Mouse (Mus musculus) hindbrain, embryonic 11.5 days (tissue): Measurements from ENCODE around the gene 2610318N02Rik. TPM values are rescaled to one million over a fixed set of nuclear protein-coding genes. Genes with fewer than 3 reads are reported as not detected.

Experiments used
- ATAC-seq: fragments of 200-750 bp; cut with Nextera tagmentation; 2 replicates; pipeline ENCODE4 v1.8.0; 2017; ENCODE audit warnings: mild to moderate bottlenecking, moderate TSS enrichment, moderate library complexity; ENCODE audit not compliant: low FRiP score
- DNase-seq: peaks from one replicate; pipeline ENCODE4 v3.0.0-alpha.2; 2015; ENCODE audit warnings: low spot score
- H3K27ac ChIP-seq: fragments of 300-500 bp; sonication (generic); 2 replicates; pipeline ENCODE4 v1.5.1; 2014; ENCODE audit warnings: mild to moderate bottlenecking, low read depth, low read length
- H3K27me3 ChIP-seq: fragments of 300-500 bp; sonication (generic); 2 replicates; pipeline ENCODE4 v1.6.1; 2014; ENCODE audit warnings: mild to moderate bottlenecking, low read length, moderate library complexity, mixed read lengths; ENCODE audit not compliant: control insufficient read depth, insufficient read depth
- H3K36me3 ChIP-seq: fragments of 300-500 bp; sonication (generic); 2 replicates; pipeline ENCODE4 v1.6.1; 2014; ENCODE audit warnings: mild to moderate bottlenecking, low read length, moderate library complexity, mixed read lengths; ENCODE audit not compliant: control insufficient read depth, insufficient read depth
- H3K4me1 ChIP-seq: fragments of 300-500 bp; sonication (generic); replicated peaks from 2 replicates; pipeline ENCODE4 v1.6.1; 2014; ENCODE audit warnings: low read length, mixed read lengths; ENCODE audit not compliant: control insufficient read depth, insufficient read depth
- H3K4me2 ChIP-seq: fragments of 300-500 bp; sonication (generic); replicated peaks from 2 replicates; pipeline ENCODE4 v1.6.1; 2014; ENCODE audit warnings: mild to moderate bottlenecking, low read depth, low read length
- H3K4me3 ChIP-seq: fragments of 300-500 bp; sonication (generic); 2 replicates; pipeline ENCODE4 v1.5.1; 2014; ENCODE audit warnings: low read depth, low read length
- H3K9ac ChIP-seq: fragments of 300-500 bp; sonication (generic); 2 replicates; pipeline ENCODE4 v1.6.1; 2014; ENCODE audit warnings: low read depth, low read length
- H3K9me3 ChIP-seq: fragments of 300-500 bp; sonication (generic); 2 replicates; pipeline ENCODE4 v1.6.1; 2016; ENCODE audit warnings: low read length; ENCODE audit not compliant: control insufficient read depth
- WGBS: fragments of 180-500 bp; shearing (Covaris S2); extraction: QIAGEN DNeasy Blood & Tissue Kit; methylation state at CpG from one replicate; pipeline ENCODE4 v1.1.7; 2014; 5-methylcytosine and 5-hydroxymethylcytosine counted together
- polyA plus RNA-seq: library from polyadenylated mRNA; unstranded; fragments of >200 nt; fragmentation: Nextera tagmentation; extraction: Ambion mirVana; gene quantifications from 2 replicates; pipeline ENCODE4 v1.2.1, GENCODE M21; 2014

Gene 2610318N02Rik
- polyA plus RNA-seq, 1 experiment from 2014 or later: 107 TPM

DNA sequence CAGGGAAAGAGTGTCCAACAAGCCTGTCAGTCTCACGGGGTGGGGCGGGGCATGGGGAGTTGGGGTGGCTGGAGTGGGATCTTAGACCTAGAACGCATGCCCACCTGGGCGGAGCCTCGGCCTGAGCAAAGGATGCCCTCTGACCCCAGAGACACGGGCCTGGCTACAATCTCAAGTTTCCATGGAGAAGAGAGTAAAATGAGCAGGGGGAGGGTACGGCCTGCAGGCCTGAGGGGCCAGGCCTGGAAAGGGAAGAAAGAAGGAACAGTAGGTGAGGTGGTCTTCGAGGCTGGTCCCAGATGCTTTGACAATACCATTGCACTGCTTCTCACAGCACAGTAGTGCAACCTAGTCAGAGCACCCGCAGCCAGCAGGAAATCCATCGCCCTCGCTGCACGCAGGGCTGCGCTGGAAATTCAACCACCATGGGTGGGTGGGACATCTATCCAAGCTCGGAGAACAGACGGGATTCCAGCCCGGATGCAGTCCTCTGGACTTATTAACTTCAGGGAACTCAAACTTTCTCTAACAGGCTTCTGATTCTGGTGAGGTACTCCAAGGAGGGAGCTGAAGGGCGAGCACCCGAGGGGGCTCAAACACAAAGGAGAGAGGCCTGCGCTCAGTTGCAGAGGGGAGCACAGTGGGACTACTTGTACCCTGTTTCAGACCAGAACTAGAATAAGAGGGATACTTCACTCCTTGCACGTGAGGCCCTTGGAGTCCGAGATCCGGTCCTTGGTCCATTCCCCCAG lies 672 bp downstream of the 2610318N02Rik start:
- WGBS: 2% methylated on average over 22 of the region's 22 CpGs
- ATAC-seq: peak; percentile 58
- peak overlapping the region; percentile 58 for H3K27ac ChIP-seq

GRCm38 (mm10) chr16:17121569-17121968 lies 3.4 kb downstream of the 2610318N02Rik start:
- WGBS: 45% methylated on average over 14 of the region's 14 CpGs
- H3K4me2 ChIP-seq: no peak overlapping the region
- H3K27ac ChIP-seq: 0 out of 2 replicates have a peak overlapping the region, but pooled peaks have one; percentile 7
- ATAC-seq (no peak), DNase-seq (peak; percentile 14)
- peaks cover 4% of the 10 kb centered on the region for H3K36me3 ChIP-seq
- H3K9me3 ChIP-seq: no peaks in the 10 kb centered on the region
- H3K4me1 ChIP-seq: no peaks in the 10 kb centered on the region; the same call in none of the 2 replicates
- no peaks in the 10 kb centered on the region for H3K27me3 ChIP-seq
- H3K9ac ChIP-seq: no peak overlapping the region
- H3K4me3 ChIP-seq: no peak overlapping the region

More for the DNA sequence above, 672 bp downstream of the 2610318N02Rik start:
- peak overlapping the region; percentile 80 for H3K4me2 ChIP-seq
- no peaks in the 10 kb centered on the region; the same call in none of the 2 replicates for H3K4me1 ChIP-seq
- peak overlapping the region; percentile 56 for H3K4me3 ChIP-seq
- no peaks in the 10 kb centered on the region for H3K27me3 ChIP-seq
- H3K36me3 ChIP-seq: peaks cover 4% of the 10 kb centered on the region; the same call in 1 of the 2 replicates
- peak overlapping the region; percentile 66 for H3K9ac ChIP-seq
- H3K9me3 ChIP-seq: no peaks in the 10 kb centered on the region
- DNase-seq: peak; percentile 77

DNA sequence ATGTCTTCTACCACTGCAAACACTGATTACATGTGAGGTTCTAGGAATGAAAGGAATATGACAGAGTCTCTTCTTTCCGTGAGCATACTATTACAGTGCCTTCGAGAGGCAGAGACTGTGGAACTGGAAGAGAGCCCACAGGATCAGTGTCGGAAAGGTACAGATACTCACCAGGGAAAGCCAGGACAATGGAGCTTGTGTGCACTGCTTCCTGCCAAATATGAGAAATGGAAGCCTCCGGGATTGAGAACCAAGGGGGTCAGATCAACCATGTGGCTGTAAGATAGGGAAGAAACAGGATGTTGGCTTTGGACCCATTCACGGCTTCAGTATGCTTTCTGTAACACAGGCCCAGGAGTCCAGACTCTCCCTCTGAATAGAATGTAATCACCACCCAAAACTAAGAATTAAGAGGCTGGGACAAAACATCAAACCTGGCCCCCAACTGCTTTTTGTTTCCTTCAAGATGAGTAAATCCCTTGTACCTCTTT lies 7.6 kb downstream of the 2610318N02Rik start:
- H3K4me2 ChIP-seq: no peak overlapping the region
- H3K36me3 ChIP-seq: peaks cover 11% of the 10 kb centered on the region
- H3K27ac ChIP-seq: no peak overlapping the region
- no peak overlapping the region for H3K4me3 ChIP-seq
- WGBS: 90% methylated on average over 5 of the region's 5 CpGs
- no peaks in the 10 kb centered on the region for H3K27me3 ChIP-seq
- H3K4me1 ChIP-seq: no peaks in the 10 kb centered on the region
- no peak for DNase-seq
- no peak overlapping the region for H3K9ac ChIP-seq
- no peak for ATAC-seq
- no peaks in the 10 kb centered on the region for H3K9me3 ChIP-seq

DNA sequence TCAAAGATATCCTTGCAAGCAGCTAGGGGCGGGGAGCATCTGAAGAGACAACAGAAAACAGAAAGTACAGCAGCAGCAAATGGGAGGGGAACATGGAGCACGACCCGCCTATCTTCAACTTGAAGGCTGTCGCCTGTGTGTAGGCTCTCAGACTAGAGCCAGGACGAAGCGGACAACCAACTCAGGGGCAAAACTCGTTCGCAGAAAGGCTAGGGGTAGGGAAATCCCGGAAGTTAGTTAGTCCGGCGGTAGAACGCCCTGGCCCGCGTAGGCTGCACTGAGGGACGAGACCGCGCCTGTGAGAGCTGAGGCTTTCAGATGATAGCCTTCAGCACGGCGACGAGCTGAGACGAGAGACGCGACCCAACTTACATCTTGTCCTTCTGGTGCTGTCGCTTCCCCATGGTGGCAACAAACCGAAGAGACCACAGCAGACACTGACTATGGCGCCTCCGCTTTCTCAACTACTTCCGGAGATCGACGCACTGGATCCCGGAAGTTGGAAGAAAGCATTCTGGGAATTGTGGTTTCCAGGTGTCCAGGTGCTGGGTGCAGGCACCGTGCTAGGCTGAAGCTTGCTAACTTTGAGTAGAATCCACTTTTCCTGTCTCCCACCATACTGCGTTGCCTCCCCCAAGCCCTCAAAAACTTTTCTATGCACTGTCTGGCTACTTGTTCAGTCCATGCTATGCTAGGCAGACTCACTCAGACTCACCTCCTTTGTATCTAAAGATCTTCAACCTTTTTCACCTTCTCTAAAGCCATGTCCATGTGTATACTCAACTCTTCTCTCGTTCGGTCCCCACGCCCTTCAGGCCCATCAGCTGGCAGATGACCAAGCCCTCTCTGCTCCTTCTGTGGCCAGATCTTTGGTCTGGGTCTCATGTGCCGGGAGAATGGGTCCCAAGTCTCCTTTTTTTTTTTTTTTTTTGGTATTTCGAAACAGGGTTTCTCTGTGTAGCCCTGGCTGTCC lies 13.9 kb downstream of the 2610318N02Rik start, which contains the start of gene Ppil2:
Gene Ppil2 (minus strand): TSS at position 487 of the 973 bp plus-strand sequence.
- Histone ChIP-seq H3K4me3 (peak within 1 kb of the TSS; percentile 90), H3K9me3 (no peaks in the 10 kb centered on the region), H3K9ac (peak within 1 kb of the TSS; percentile 79), H3K27me3 (no peaks in the 10 kb centered on the region), H3K4me1 (no peaks in the 10 kb centered on the region; the same call in 1 of the 2 replicates), H3K27ac (no peak within 1 kb of the TSS), H3K4me2 (peak within 1 kb of the TSS; percentile 41), H3K36me3 (peaks cover 7% of the 10 kb centered on the region; the same call in 1 of the 2 replicates)
- ATAC-seq (peak; percentile 90), DNase-seq (peak; percentile 83)
- WGBS: 9% methylated on average over 38 of the region's 38 CpGs

DNA sequence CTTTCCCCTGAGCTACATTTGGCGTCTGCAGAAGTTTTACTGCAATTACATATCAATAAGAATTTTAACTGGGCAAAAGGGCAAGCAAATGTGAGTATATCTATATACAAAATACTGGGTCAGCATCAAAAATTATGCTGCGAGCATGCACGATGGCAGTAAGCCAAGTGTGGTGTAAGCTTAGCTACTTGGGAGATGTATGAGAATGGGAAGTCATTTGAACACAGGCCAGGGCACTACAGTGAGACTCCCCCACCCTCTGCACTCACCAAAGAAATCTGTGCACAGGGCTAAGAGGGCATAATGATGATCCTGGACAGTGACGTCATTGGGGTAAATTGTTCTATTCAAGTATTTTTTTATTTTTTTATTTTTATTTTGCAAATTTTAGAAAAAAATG lies 20.4 kb downstream of the 2610318N02Rik start:
- Histone ChIP-seq H3K4me2 (no peak overlapping the region), H3K4me3 (no peak overlapping the region), H3K36me3 (peaks cover 9% of the 10 kb centered on the region; the same call in 1 of the 2 replicates), H3K9ac (no peak overlapping the region), H3K27ac (no peak overlapping the region), H3K4me1 (no peaks in the 10 kb centered on the region), H3K9me3 (no peaks in the 10 kb centered on the region), H3K27me3 (no peaks in the 10 kb centered on the region)
- 93% methylated on average over 4 of the region's 4 CpGs for WGBS
- no peak for DNase-seq
- ATAC-seq: no peak

GRCm38 (mm10) chr16:17102630-17103220 lies 22.2 kb downstream of the 2610318N02Rik start:
- Histone ChIP-seq H3K4me1 (no peaks in the 10 kb centered on the region), H3K9me3 (no peaks in the 10 kb centered on the region), H3K27me3 (no peaks in the 10 kb centered on the region), H3K9ac (no peak overlapping the region), H3K4me3 (no peak overlapping the region), H3K36me3 (peaks cover 10% of the 10 kb centered on the region; the same call in 1 of the 2 replicates), H3K4me2 (no peak overlapping the region), H3K27ac (no peak overlapping the region)
- no peak for DNase-seq
- no peak for ATAC-seq
- 86% methylated on average over 7 of the region's 7 CpGs for WGBS

GRCm38 (mm10) chr16:17096938-17097337 lies 28.0 kb downstream of the 2610318N02Rik start:
- no peak overlapping the region for H3K4me3 ChIP-seq
- WGBS: 98% methylated on average over 3 of the region's 3 CpGs
- no peaks in the 10 kb centered on the region for H3K27me3 ChIP-seq
- peaks cover 23% of the 10 kb centered on the region for H3K36me3 ChIP-seq
- H3K9ac ChIP-seq: no peak overlapping the region
- no peaks in the 10 kb centered on the region for H3K9me3 ChIP-seq
- no peak overlapping the region for H3K4me2 ChIP-seq
- H3K27ac ChIP-seq: no peak overlapping the region
- no peaks in the 10 kb centered on the region for H3K4me1 ChIP-seq
- DNase-seq (no peak), ATAC-seq (no peak)

- WGBS: 81% methylated on average over 3 of the region's 3 CpGs
- ATAC-seq (no peak), DNase-seq (no peak)
- H3K9me3 ChIP-seq: no peaks in the 10 kb centered on the region
- H3K9ac ChIP-seq: no peak overlapping the region
- no peaks in the 10 kb centered on the region for H3K27me3 ChIP-seq
- no peak overlapping the region for H3K27ac ChIP-seq
- no peaks in the 10 kb centered on the region for H3K4me1 ChIP-seq
- no peak overlapping the region for H3K4me2 ChIP-seq
- peaks cover 14% of the 10 kb centered on the region; the same call in 1 of the 2 replicates for H3K36me3 ChIP-seq
- no peak overlapping the region for H3K4me3 ChIP-seq
Observed at GRCm38 (mm10) chr16:17088346-17088745, 36.6 kb downstream of the 2610318N02Rik start.
